Mouse (Mus musculus): ENCODE data around the gene Fam187b. TPM values are rescaled to one million over a fixed set of nuclear protein-coding genes. Genes with fewer than 3 reads are reported as not detected.

Gene Fam187b
- polyA plus RNA-seq, 2 experiments: 1.5 to 2.6 TPM

DNA sequence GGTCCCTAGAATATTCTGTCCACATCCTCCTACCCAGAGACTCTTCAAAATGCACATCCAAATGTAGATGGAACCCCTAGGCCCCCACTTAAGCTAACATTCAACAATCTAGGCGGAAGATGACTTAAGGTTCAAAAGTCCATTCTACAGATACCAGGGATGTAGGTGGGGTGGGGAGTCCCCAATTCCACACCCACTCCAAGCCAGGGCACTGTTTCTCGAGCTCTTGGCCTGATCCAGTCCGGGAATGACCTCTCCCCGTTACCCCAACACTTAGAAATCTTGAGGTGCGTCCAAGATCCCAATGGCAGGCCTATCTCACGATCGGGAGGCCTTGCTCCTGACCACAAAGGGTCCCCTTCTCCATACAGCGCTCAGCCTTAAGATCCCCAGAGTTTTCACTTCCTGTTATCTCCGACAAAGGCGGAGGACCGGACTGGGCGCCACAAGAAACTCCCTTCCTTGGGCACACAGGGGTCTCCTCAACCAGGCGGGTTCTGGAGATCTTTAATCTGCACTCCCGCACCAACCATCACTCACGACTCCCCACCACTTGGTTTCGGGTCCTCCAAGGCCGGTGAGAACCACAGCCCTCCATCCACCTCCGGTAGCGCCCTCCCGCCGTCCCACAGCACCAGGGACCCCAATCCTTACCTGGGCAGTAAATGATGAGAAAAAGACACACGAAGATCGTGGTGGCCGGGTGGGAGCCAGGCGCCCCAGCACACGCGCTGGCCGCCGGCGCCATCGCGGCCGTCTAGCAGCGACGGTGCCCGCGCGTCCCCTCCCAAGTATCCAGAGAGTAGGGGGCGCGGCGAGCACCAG lies 952 bp upstream of the Fam187b start:
- Histone ChIP-seq H3K9ac (replicated peaks) (peak overlapping the region; percentile 18; the same call in 1 of the 2 replicates), H3K9me3 (ENCODE audit: control insufficient read depth, low read length) (no peaks in the 10 kb centered on the region), H3K4me2 (ENCODE audit: low read depth) (peak overlapping the region; percentile 64), H3K4me1 (replicated peaks; ENCODE audit: control insufficient read depth in 2 of 2, insufficient read depth in 2 of 2, low read length in 1 of 2) (no peaks in the 10 kb centered on the region), H3K27me3 (ENCODE audit: control insufficient read depth, insufficient read depth, low read length) (peaks cover 11% of the 10 kb centered on the region), H3K4me3 (ENCODE audit: insufficient read depth in 1 of 2, low read depth in 2 of 2, low read length in 2 of 2) (peak overlapping the region; percentile 43 to 51), H3K36me3 (replicated peaks; ENCODE audit: control insufficient read depth, insufficient read depth, low read depth) (no peaks in the 10 kb centered on the region), H3K27ac (no peak overlapping the region)
- 8% methylated on average over 41 of the region's 41 CpGs for WGBS (ENCODE audit: insufficient replicate concordance)
- DNase-seq (ENCODE audit: low read depth in 3 of 3, low spot score in 3 of 3) (no peak), ATAC-seq (ENCODE audit: insufficient read depth) (peak; percentile 26)
- TF ChIP-seq CTCF (IDR thresholded peaks at IDR 0.05; ENCODE audit: low read depth): no peak
- no peak for TF ChIP-seq EP300 (IDR thresholded peaks at IDR 0.05; ENCODE audit: low read depth)

DNA sequence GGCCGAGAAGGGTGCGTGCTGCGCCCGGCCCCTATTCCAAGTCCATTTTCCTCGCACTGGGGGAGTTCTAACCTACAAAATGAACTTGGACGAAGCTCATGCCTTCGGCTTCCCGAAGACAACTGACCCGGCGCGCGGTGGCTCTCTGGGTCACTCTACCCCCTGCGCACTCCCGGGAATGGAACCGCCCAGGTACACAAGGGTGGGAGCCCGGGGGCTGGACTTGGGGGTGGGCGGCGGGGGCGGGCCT lies 414 bp upstream of the Fam187b start, which contains the start of gene Lsr:
Lsr (minus strand) TSS at position 214 of the 250 bp plus-strand sequence.
- 3% methylated on average over 19 of the region's 19 CpGs for WGBS (ENCODE audit: insufficient replicate concordance)
- ATAC-seq (ENCODE audit: insufficient read depth): peak; percentile 76; the same call in 1 of the 2 replicates
- no peak for DNase-seq (ENCODE audit: low read depth in 3 of 3, low spot score in 3 of 3)

DNA sequence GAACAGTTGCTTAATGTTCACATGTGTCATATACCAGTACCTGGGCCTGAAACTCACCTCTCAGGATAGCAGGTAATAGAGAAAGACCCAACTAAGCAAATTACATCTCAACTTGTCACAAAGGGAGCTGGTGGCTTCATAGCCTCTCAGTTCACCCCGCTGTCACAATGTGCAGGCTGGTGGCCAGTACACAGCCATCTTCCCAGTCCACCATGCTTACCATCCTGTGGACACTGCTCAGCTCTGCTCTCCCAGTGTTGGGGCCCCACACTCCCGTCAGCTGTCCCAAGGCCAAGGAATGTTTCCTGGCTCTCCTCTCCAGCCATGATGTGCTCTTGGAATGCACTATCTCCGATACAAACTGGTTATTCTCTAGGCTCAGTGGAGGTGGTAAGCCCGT lies 8.1 kb downstream of the Fam187b start:
- H3K27me3 ChIP-seq (ENCODE audit: control insufficient read depth, insufficient read depth, low read length): no peaks in the 10 kb centered on the region
- no peak overlapping the region for H3K4me2 ChIP-seq (ENCODE audit: low read depth)
- WGBS (ENCODE audit: insufficient replicate concordance): 53% methylated on average over 4 of the region's 4 CpGs
- H3K4me1 ChIP-seq (replicated peaks; ENCODE audit: control insufficient read depth in 2 of 2, insufficient read depth in 2 of 2, low read length in 1 of 2): no peaks in the 10 kb centered on the region
- no peaks in the 10 kb centered on the region for H3K36me3 ChIP-seq (replicated peaks; ENCODE audit: control insufficient read depth, insufficient read depth, low read depth)
- H3K27ac ChIP-seq: no peak overlapping the region
- H3K9me3 ChIP-seq (ENCODE audit: control insufficient read depth, low read length): no peaks in the 10 kb centered on the region
- no peak for DNase-seq (ENCODE audit: low read depth in 3 of 3, low spot score in 3 of 3)
- TF ChIP-seq EP300 (IDR thresholded peaks at IDR 0.05; ENCODE audit: low read depth) (no peak), CTCF (IDR thresholded peaks at IDR 0.05; ENCODE audit: low read depth) (no peak)
- no peak overlapping the region for H3K4me3 ChIP-seq (ENCODE audit: insufficient read depth in 1 of 2, low read depth in 2 of 2, low read length in 2 of 2)
- no peak for ATAC-seq (ENCODE audit: insufficient read depth)
- H3K9ac ChIP-seq (replicated peaks): no peak overlapping the region

More for the DNA sequence above, 414 bp upstream of the Fam187b start, which contains the start of gene Lsr:
- no peaks in the 10 kb centered on the region for H3K9me3 ChIP-seq (ENCODE audit: control insufficient read depth, low read length)
- TF ChIP-seq CTCF (IDR thresholded peaks at IDR 0.05; ENCODE audit: low read depth) (no peak), EP300 (IDR thresholded peaks at IDR 0.05; ENCODE audit: low read depth) (no peak)
- no peaks in the 10 kb centered on the region for H3K36me3 ChIP-seq (replicated peaks; ENCODE audit: control insufficient read depth, insufficient read depth, low read depth)
- H3K9ac ChIP-seq (replicated peaks): peak within 1 kb of the TSS; percentile 36; the same call in 1 of the 2 replicates
- peak within 1 kb of the TSS; percentile 64 for H3K4me2 ChIP-seq (ENCODE audit: low read depth)
- peak within 1 kb of the TSS; percentile 51 to 55 for H3K4me3 ChIP-seq (ENCODE audit: insufficient read depth in 1 of 2, low read depth in 2 of 2, low read length in 2 of 2)
- no peak within 1 kb of the TSS for H3K27ac ChIP-seq
- H3K4me1 ChIP-seq (replicated peaks; ENCODE audit: control insufficient read depth in 2 of 2, insufficient read depth in 2 of 2, low read length in 1 of 2): no peaks in the 10 kb centered on the region
- peaks cover 11% of the 10 kb centered on the region for H3K27me3 ChIP-seq (ENCODE audit: control insufficient read depth, insufficient read depth, low read length)

DNA sequence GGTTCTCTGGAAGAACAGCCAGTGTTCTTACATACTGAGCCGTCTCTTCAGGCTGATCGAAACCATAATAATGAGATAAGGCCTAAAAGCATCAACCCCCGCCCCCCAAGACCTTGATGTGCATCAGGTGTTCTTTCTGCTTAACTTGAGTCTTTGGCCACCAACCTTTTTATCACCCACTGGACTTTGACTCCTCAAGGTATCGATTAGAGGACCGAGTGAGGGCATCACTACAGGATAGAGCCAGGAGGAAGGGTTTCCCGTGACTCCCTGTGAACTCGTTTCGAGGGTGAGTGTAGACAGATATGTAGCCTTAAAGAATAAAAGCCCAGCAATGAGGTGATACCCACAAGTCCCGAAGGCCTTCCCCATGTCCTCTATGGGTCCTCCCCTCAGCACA lies 11.8 kb downstream of the Fam187b start:
- no peak overlapping the region for H3K4me3 ChIP-seq (ENCODE audit: insufficient read depth in 1 of 2, low read depth in 2 of 2, low read length in 2 of 2)
- no peak overlapping the region for H3K27ac ChIP-seq
- H3K9me3 ChIP-seq (ENCODE audit: control insufficient read depth, low read length): no peaks in the 10 kb centered on the region
- DNase-seq (ENCODE audit: low read depth in 3 of 3, low spot score in 3 of 3): no peak
- TF ChIP-seq CTCF (IDR thresholded peaks at IDR 0.05; ENCODE audit: low read depth) (no peak), EP300 (IDR thresholded peaks at IDR 0.05; ENCODE audit: low read depth) (no peak)
- H3K36me3 ChIP-seq (replicated peaks; ENCODE audit: control insufficient read depth, insufficient read depth, low read depth): no peaks in the 10 kb centered on the region
- no peak overlapping the region for H3K9ac ChIP-seq (replicated peaks)
- ATAC-seq (ENCODE audit: insufficient read depth): no peak
- no peaks in the 10 kb centered on the region for H3K27me3 ChIP-seq (ENCODE audit: control insufficient read depth, insufficient read depth, low read length)
- no peaks in the 10 kb centered on the region; a peak in 1 of 4 replicates for H3K4me1 ChIP-seq (replicated peaks; ENCODE audit: control insufficient read depth in 2 of 2, insufficient read depth in 2 of 2, low read length in 1 of 2)
- WGBS (ENCODE audit: insufficient replicate concordance): 60% methylated on average over 9 of the region's 9 CpGs
- no peak overlapping the region for H3K4me2 ChIP-seq (ENCODE audit: low read depth)

- H3K4me1 ChIP-seq (replicated peaks; ENCODE audit: control insufficient read depth in 2 of 2, insufficient read depth in 2 of 2, low read length in 1 of 2): no peaks in the 10 kb centered on the region; a peak in 1 of 4 replicates
- H3K27me3 ChIP-seq (ENCODE audit: control insufficient read depth, insufficient read depth, low read length): no peaks in the 10 kb centered on the region
- H3K9me3 ChIP-seq (ENCODE audit: control insufficient read depth, low read length): no peaks in the 10 kb centered on the region
- ATAC-seq (ENCODE audit: insufficient read depth): no peak
- H3K4me2 ChIP-seq (ENCODE audit: low read depth): no peak overlapping the region
- TF ChIP-seq CTCF (IDR thresholded peaks at IDR 0.05; ENCODE audit: low read depth) (no peak), EP300 (IDR thresholded peaks at IDR 0.05; ENCODE audit: low read depth) (no peak)
- no peak overlapping the region for H3K9ac ChIP-seq (replicated peaks)
- H3K4me3 ChIP-seq (ENCODE audit: insufficient read depth in 1 of 2, low read depth in 2 of 2, low read length in 2 of 2): no peak overlapping the region
- H3K27ac ChIP-seq: no peak overlapping the region
- DNase-seq (ENCODE audit: low read depth in 3 of 3, low spot score in 3 of 3): no peak
- no peaks in the 10 kb centered on the region for H3K36me3 ChIP-seq (replicated peaks; ENCODE audit: control insufficient read depth, insufficient read depth, low read depth)
- 61% methylated on average over 4 of the region's 4 CpGs for WGBS (ENCODE audit: insufficient replicate concordance)
Observed at GRCm38 (mm10) chr7:30988519-30989162, 15.1 kb downstream of the Fam187b start.

Data from liver, embryonic 14.5 days (tissue).